Mouse (Mus musculus) heart, postnatal 36 days (tissue): ENCODE results near the gene Rhebl1. TPM values are rescaled to one million over a fixed set of nuclear protein-coding genes. Genes with fewer than 3 reads are reported as not detected.
A peak's percentile ranks its signal among the peaks of the same experiment; 100 is the strongest.

Experiments
- DNase-seq, 2 experiments: peaks; one replicate each; pipeline ENCODE4 v3.0.0; 2021 to 2022
- intact Hi-C: fragments of 180-260 bp; cut with DNase I; formaldehyde crosslinking; loops from one replicate; pipeline ENCODE4 v1.15.1; 2025
- total RNA-seq, 2 experiments: library from RNA; stranded (reverse); gene quantifications; 2 replicates each; pipeline ENCODE4 v1.2.3; 2021

Gene Rhebl1
- total RNA-seq, 2 experiments from 2014 or later, result 3.0 to 4.3 TPM

- no peak for DNase-seq
- intact Hi-C loops, result no loop called here
These were observed 41.0 kb downstream of the Rhebl1 start for GRCm38 (mm10) chr15:98853161-98853937.

- intact Hi-C loops, result no loop called here
- DNase-seq, result no peak
These were observed 41.6 kb downstream of the Rhebl1 start for GRCm38 (mm10) chr15:98852733-98853132.

- DNase-seq, result no peak
- intact Hi-C loops, result no loop called here
These were observed 42.3 kb downstream of the Rhebl1 start for GRCm38 (mm10) chr15:98852071-98852470.

GRCm38 (mm10) chr15:98851229-98851818 lies 43.0 kb downstream of the Rhebl1 start:
- no peak for DNase-seq
- intact Hi-C loops, result no loop called here

GRCm38 (mm10) chr15:98850668-98851067 lies 43.7 kb downstream of the Rhebl1 start:
- DNase-seq, result peak in 1 of 2 experiments; percentile 29
- intact Hi-C loops, result no loop called here

GRCm38 (mm10) chr15:98849956-98850600 lies 44.3 kb downstream of the Rhebl1 start:
- intact Hi-C loops, result no loop called here
- DNase-seq, result no peak

GRCm38 (mm10) chr15:98849165-98849564 lies 45.2 kb downstream of the Rhebl1 start:
- no peak for DNase-seq
- intact Hi-C loops, result no loop called here

- intact Hi-C loops, result no loop called here
- no peak for DNase-seq
These were observed 48.2 kb downstream of the Rhebl1 start for GRCm38 (mm10) chr15:98846140-98846539.

GRCm38 (mm10) chr15:98845149-98845548 lies 49.2 kb downstream of the Rhebl1 start:
- DNase-seq, result no peak
- intact Hi-C loops, result no loop called here

- intact Hi-C loops, result no loop called here
- no peak for DNase-seq
These were observed 50.6 kb downstream of the Rhebl1 start for GRCm38 (mm10) chr15:98843595-98844223.

- intact Hi-C loops, result no loop called here
- DNase-seq, result no peak
These were observed 54.4 kb downstream of the Rhebl1 start for GRCm38 (mm10) chr15:98839671-98840585.

- intact Hi-C loops, result no loop called here
- DNase-seq, result no peak
These were observed 55.2 kb downstream of the Rhebl1 start for GRCm38 (mm10) chr15:98839161-98839560.

GRCm38 (mm10) chr15:98837743-98838103 lies 56.6 kb downstream of the Rhebl1 start:
- intact Hi-C loops, result no loop called here
- no peak for DNase-seq

GRCm38 (mm10) chr15:98837006-98837742 lies 57.2 kb downstream of the Rhebl1 start:
- intact Hi-C loops, result no loop called here
- DNase-seq, result no peak

- no peak for DNase-seq
- intact Hi-C loops, result no loop called here
These were observed 59.0 kb downstream of the Rhebl1 start for GRCm38 (mm10) chr15:98835291-98835690.

- intact Hi-C loops, result no loop called here
- no peak for DNase-seq
These were observed 60.3 kb downstream of the Rhebl1 start for GRCm38 (mm10) chr15:98834059-98834458.

GRCm38 (mm10) chr15:98833281-98833680 lies 61.1 kb downstream of the Rhebl1 start:
- no peak for DNase-seq
- intact Hi-C loops, result no loop called here

- no peak for DNase-seq
- intact Hi-C loops, result loop anchor here (1.0 kb wide), 1 partner anchor 38 kb away; no protein-coding TSS in a partner anchor
These were observed 61.9 kb downstream of the Rhebl1 start for GRCm38 (mm10) chr15:98832161-98833058.

- intact Hi-C loops, result loop anchor here (1.0 kb wide), 2 partner anchors 39 to 169 kb away; partner anchors contain the start of gene Ddx23
- DNase-seq, result no peak
These were observed 62.7 kb downstream of the Rhebl1 start for GRCm38 (mm10) chr15:98831684-98832035.
